Mouse (Mus musculus) CH12.LX (cell line): ENCODE data around the gene Slc30a5. TPM values are rescaled to one million over a fixed set of nuclear protein-coding genes. Genes with fewer than 3 reads are reported as not detected.
A peak's percentile ranks its signal among the peaks of the same experiment; 100 is the strongest.

Source experiments
- DNase-seq: peaks from one replicate; pipeline ENCODE4 v3.0.0-alpha.2; 2013; ENCODE audit errors: extremely low read depth
- H3K27ac ChIP-seq: 2 replicates; pipeline ENCODE4 v1.5.1; 2012; ENCODE audit warnings: low read depth, mild to moderate bottlenecking, control low read depth, moderate library complexity; ENCODE audit not compliant: insufficient read depth
- H3K27me3 ChIP-seq: replicated peaks from 2 replicates; pipeline ENCODE3; 2012; ENCODE audit warnings: inconsistent platforms
- H3K36me3 ChIP-seq, 2 experiments: replicated peaks in 1 of 2; 2 replicates each; pipeline versions ENCODE3 to v1.6.1; 2012; ENCODE audit warnings: inconsistent platforms in 1 of 2, low read length in 1 of 2, mild to moderate bottlenecking in 1 of 2, mixed read lengths in 1 of 2, moderate library complexity in 1 of 2; ENCODE audit not compliant: control insufficient read depth in 1 of 2, insufficient read depth in 1 of 2
- H3K4me1 ChIP-seq, 2 experiments: 2 replicates each; pipeline ENCODE4 v1.6.1; 2012; ENCODE audit warnings: inconsistent platforms in 1 of 2, moderate library complexity in 1 of 2; ENCODE audit not compliant: insufficient read depth in 2 of 2, control insufficient read depth in 1 of 2
- H3K4me2 ChIP-seq: 2 replicates; pipeline ENCODE4 v1.6.1; 2012; ENCODE audit warnings: low read depth, mild to moderate bottlenecking, control low read depth; ENCODE audit not compliant: poor library complexity, insufficient read depth, severe bottlenecking
- H3K4me3 ChIP-seq, 3 experiments: fragments of 150-350 bp in 1 of 3; sonication (generic) in 1 of 3; replicated peaks in 1 of 3; 2 replicates each; pipeline versions ENCODE3 to v1.5.1; 2011 to 2012; ENCODE audit warnings: low read depth in 2 of 3, low read length in 2 of 3, mild to moderate bottlenecking in 2 of 3, moderate library complexity in 2 of 3, control low read depth in 1 of 3, improper control_type of control experiment in 1 of 3, inconsistent platforms in 1 of 3, mixed read lengths in 1 of 3; ENCODE audit not compliant: poor library complexity in 1 of 3
- H3K79me2 ChIP-seq: replicated peaks from 2 replicates; pipeline ENCODE4 v1.6.1; 2012; ENCODE audit warnings: mild to moderate bottlenecking, moderate library complexity; ENCODE audit not compliant: control insufficient read depth, poor library complexity, insufficient read depth, severe bottlenecking; ENCODE audit errors: extremely low read depth
- H3K9ac ChIP-seq: 2 replicates; pipeline ENCODE4 v1.6.1; 2012; ENCODE audit warnings: low read depth, mild to moderate bottlenecking, control low read depth, moderate library complexity; ENCODE audit not compliant: insufficient read depth
- H3K9me3 ChIP-seq: replicated peaks from 2 replicates; pipeline ENCODE3; 2012; ENCODE audit warnings: low read length, inconsistent platforms, mixed read lengths
- CHD1 ChIP-seq: IDR thresholded peaks from 2 replicates; pipeline ENCODE4 v1.6.1; 2012; ENCODE audit warnings: low read depth, low read length, improper control_type of control experiment, inconsistent platforms
- CTCF ChIP-seq, 2 experiments: IDR thresholded peaks in 1 of 2; conservative IDR thresholded peaks in 1 of 2; 2 replicates each; pipeline ENCODE4 v1.5.1; 2011 to 2012; ENCODE audit warnings: low read depth in 2 of 2, low read length in 2 of 2, improper control_type of control experiment in 1 of 2, inconsistent platforms in 1 of 2, mild to moderate bottlenecking in 1 of 2, moderate library complexity in 1 of 2
- ELF1 ChIP-seq: IDR thresholded peaks from 2 replicates; pipeline ENCODE4 v1.6.1; 2014; ENCODE audit warnings: low read depth, mild to moderate bottlenecking, inconsistent platforms, low read length, improper control_type of control experiment
- EP300 ChIP-seq: IDR thresholded peaks from 2 replicates; pipeline ENCODE4 v1.6.1; 2011; ENCODE audit warnings: low read length, improper control_type of control experiment
- IRF4 ChIP-seq: IDR thresholded peaks from 2 replicates; pipeline ENCODE4 v1.6.1; 2014; ENCODE audit warnings: low read depth, mild to moderate bottlenecking, inconsistent platforms, low read length, improper control_type of control experiment
- JUND ChIP-seq: conservative IDR thresholded peaks from 2 replicates; pipeline ENCODE4 v1.6.1; 2011; ENCODE audit warnings: low read depth, low read length, improper control_type of control experiment
- MAFK ChIP-seq: IDR thresholded peaks from 2 replicates; pipeline ENCODE4 v1.6.1; 2011; ENCODE audit warnings: low read length, improper control_type of control experiment; ENCODE audit not compliant: insufficient replicate concordance
- MEF2A ChIP-seq: IDR thresholded peaks from 2 replicates; pipeline ENCODE4 v1.6.1; 2014; ENCODE audit warnings: low read depth, mild to moderate bottlenecking, inconsistent platforms, low read length, improper control_type of control experiment, borderline replicate concordance
- MYC ChIP-seq: IDR thresholded peaks from 2 replicates; pipeline ENCODE4 v1.6.1; 2011; ENCODE audit warnings: low read depth, mild to moderate bottlenecking, improper control_type of control experiment, low read length
- NRF1 ChIP-seq: IDR thresholded peaks from 2 replicates; pipeline ENCODE4 v1.6.1; 2014; ENCODE audit warnings: low read depth, mild to moderate bottlenecking, inconsistent platforms, low read length, improper control_type of control experiment, moderate library complexity
- RAD21 ChIP-seq: IDR thresholded peaks from 2 replicates; pipeline ENCODE4 v1.6.1; 2011; ENCODE audit warnings: low read depth, mild to moderate bottlenecking, low read length, improper control_type of control experiment, moderate library complexity
- SIN3A ChIP-seq: IDR thresholded peaks from 2 replicates; pipeline ENCODE4 v1.6.1; 2012; ENCODE audit warnings: low read length, improper control_type of control experiment, inconsistent platforms
- SMC3 ChIP-seq: IDR thresholded peaks from 2 replicates; pipeline ENCODE4 v1.6.1; 2011; ENCODE audit warnings: low read depth, low read length, improper control_type of control experiment
- TBP ChIP-seq: conservative IDR thresholded peaks from 2 replicates; pipeline ENCODE4 v1.6.1; 2011; ENCODE audit warnings: low read depth, low read length, improper control_type of control experiment
- USF2 ChIP-seq: conservative IDR thresholded peaks from 2 replicates; pipeline ENCODE4 v1.6.1; 2011; ENCODE audit warnings: low read depth, low read length, improper control_type of control experiment
- ZKSCAN1 ChIP-seq: IDR thresholded peaks from 2 replicates; pipeline ENCODE4 v1.6.1; 2012; ENCODE audit warnings: low read depth, inconsistent platforms, low read length, improper control_type of control experiment, borderline replicate concordance
- ZMIZ1 ChIP-seq: IDR thresholded peaks from 2 replicates; pipeline ENCODE4 v1.6.1; 2012; ENCODE audit warnings: low read depth, mild to moderate bottlenecking, inconsistent platforms, low read length, improper control_type of control experiment
- dilution Hi-C: fragments of 300-500 bp; cut with MboI; formaldehyde crosslinking; loops from 2 replicates; pipeline ENCODE4 v1.14.3; 2020; ENCODE audit warnings: low sequenced_read_pairs; ENCODE audit not compliant: extremely low pct_unique_long_range_greater_than_20kb, extremely low pct_ligation_motif_present
- in situ Hi-C: fragments of 300-500 bp; cut with MboI; formaldehyde crosslinking; loops from 3 replicates; pipeline ENCODE4 v1.14.3; 2019; ENCODE audit warnings: low sequenced_read_pairs, low pct_ligation_motif_present, low pct_unique_long_range_greater_than_20kb, mixed read lengths
- polyA plus RNA-seq: library from polyadenylated mRNA; unstranded; fragments of >175 nt; gene quantifications from 2 replicates; pipeline ENCODE4 v1.2.1, GENCODE M21; 2012; ENCODE audit warnings: low read depth; ENCODE audit not compliant: insufficient read length
- total RNA-seq, 2 experiments: library from RNA; depleted of rRNA; stranded (reverse); fragments of 300-350 nt in 1 of 2; fragments of >200 nt in 1 of 2; gene quantifications; 2 replicates each; pipeline ENCODE4 v1.2.3; 2012 to 2014

Gene Slc30a5
- total and polyA plus RNA-seq, 3 experiments = 54.4 to 99.9 (median 65.9) TPM

DNA sequence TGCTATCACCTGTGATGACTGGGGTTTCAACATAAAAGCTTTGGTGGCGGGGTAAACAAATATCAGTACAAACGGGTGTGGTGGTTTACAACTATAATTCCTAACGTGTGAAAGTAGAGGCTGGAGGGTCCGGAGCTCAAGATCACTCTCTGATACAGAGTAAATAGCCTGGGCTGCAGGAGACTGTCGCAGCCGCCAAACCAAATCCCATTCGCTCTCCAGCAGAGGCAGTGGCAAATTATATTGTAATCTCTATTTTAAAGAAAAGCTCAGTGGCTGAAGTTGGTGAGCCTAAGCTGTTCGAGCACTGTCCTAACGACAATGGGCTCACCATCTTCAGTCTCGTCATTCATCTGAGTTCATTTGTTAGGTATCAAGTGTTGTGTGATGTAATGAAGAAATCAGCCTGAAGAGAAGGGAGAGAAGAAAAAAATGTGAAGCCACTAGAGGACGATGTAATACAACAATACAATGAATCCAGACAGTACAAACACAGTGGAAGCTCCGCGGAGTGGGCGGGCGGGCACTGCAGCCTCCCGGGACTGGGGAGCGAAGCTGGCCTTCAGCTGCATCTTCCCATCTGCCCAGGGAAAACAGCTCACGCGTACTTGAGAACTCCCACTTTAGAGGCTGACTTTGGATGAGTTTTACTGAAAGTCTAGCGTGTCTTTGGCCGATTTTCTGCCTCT, 13.8 kb upstream of the Slc30a5 start:
- dilution Hi-C loops (no loop called here), in situ Hi-C loops (loop anchor here (10.0 kb wide), 1 partner anchor 152 kb away; no protein-coding TSS in a partner anchor)
- TF ChIP-seq JUND (no peak), MAFK (no peak), CTCF (conservative IDR thresholded peaks at IDR 0.05 in 1 of 2, IDR thresholded peaks at IDR 0.05 in 1 of 2; ENCODE audit: low read depth in 2 of 2, low read length in 2 of 2) (peak in 1 of 2 experiments; percentile 20; a peak in 2 of 4 replicates), ELF1 (no peak), CHD1 (no peak), IRF4 (no peak), ZKSCAN1 (no peak), ZMIZ1 (no peak), EP300 (no peak), RAD21 (peak; percentile 15)
- Histone ChIP-seq H3K9ac (no peak overlapping the region), H3K27ac (no peak overlapping the region), H3K9me3 (peaks cover 3% of the 10 kb centered on the region), H3K4me2 (no peak overlapping the region), H3K36me3 (no peaks in the 10 kb centered on the region), H3K79me2 (no peaks in the 10 kb centered on the region), H3K4me3 (no peak overlapping the region), H3K4me1 (peaks cover 0 to 3% of the 10 kb centered on the region in 2 experiments; a peak in 1 of 4 replicates), H3K27me3 (no peaks in the 10 kb centered on the region)
- no peak for DNase-seq

GRCm38 (mm10) chr13:100846254-100846653, 13.0 kb upstream of the Slc30a5 start:
- TF ChIP-seq USF2 = no peak
- TF ChIP-seq CHD1 = no peak
- TF ChIP-seq MYC = no peak
- no peak for TF ChIP-seq MEF2A
- dilution Hi-C loops (no loop called here), in situ Hi-C loops (loop anchor here (10.0 kb wide), 1 partner anchor 151 kb away; no protein-coding TSS in a partner anchor)
- Histone ChIP-seq H3K27ac (no peak overlapping the region), H3K4me1 (peaks cover 0 to 3% of the 10 kb centered on the region in 2 experiments; a peak in 1 of 4 replicates), H3K36me3 (no peaks in the 10 kb centered on the region), H3K4me2 (no peak overlapping the region), H3K9ac (no peak overlapping the region), H3K9me3 (peaks cover 3% of the 10 kb centered on the region), H3K27me3 (no peaks in the 10 kb centered on the region), H3K4me3 (no peak overlapping the region), H3K79me2 (no peaks in the 10 kb centered on the region)
- no peak for DNase-seq

DNA sequence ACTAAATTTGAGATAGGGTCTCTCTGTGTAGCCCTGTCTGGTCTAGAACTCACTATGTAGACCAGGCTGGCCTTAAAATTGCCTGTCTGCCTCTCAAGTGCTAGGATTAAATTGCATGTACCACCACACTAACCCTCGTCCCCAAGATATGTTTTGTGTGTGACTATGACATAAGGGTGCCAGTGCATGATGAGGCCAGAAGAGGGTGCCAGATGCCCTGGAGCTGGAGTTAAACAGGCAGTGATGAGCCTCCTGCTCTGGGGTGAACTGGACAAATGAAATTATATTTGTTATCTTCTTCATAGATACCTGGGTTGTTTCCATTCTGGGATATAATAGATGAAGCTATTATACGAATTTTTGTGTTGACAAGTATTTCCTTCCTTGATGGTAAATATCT, 10.7 kb upstream of the Slc30a5 start:
- H3K36me3 ChIP-seq = no peaks in the 10 kb centered on the region
- dilution Hi-C loops = no loop called here

More for the DNA sequence above, 10.7 kb upstream of the Slc30a5 start:
- no peaks in the 10 kb centered on the region for H3K79me2 ChIP-seq
- H3K4me2 ChIP-seq = no peak overlapping the region
- H3K9me3 ChIP-seq = no peaks in the 10 kb centered on the region
- no peak overlapping the region for H3K27ac ChIP-seq
- in situ Hi-C loops = loop anchor here (10.0 kb wide), 1 partner anchor 149 kb away; no protein-coding TSS in a partner anchor
- H3K4me1 ChIP-seq = peaks cover 0 to 3% of the 10 kb centered on the region in 2 experiments; a peak in 1 of 4 replicates
- no peak overlapping the region for H3K4me3 ChIP-seq
- TF ChIP-seq NRF1 (no peak), TBP (no peak), SMC3 (peak; percentile 29; the same call in 1 of the 2 replicates), SIN3A (no peak), RAD21 (peak; percentile 61), IRF4 (no peak), CTCF (conservative IDR thresholded peaks at IDR 0.05 in 1 of 2, IDR thresholded peaks at IDR 0.05 in 1 of 2; ENCODE audit: low read depth in 2 of 2, low read length in 2 of 2) (peak; percentile 15 to 68; a peak in 2 of 4 replicates)
- no peak overlapping the region for H3K9ac ChIP-seq
- no peaks in the 10 kb centered on the region for H3K27me3 ChIP-seq
- DNase-seq = no peak
